Mouse (Mus musculus) G1E (cell line): ENCODE results near the gene Atp11a. TPM values are rescaled to one million over a fixed set of nuclear protein-coding genes. Genes with fewer than 3 reads are reported as not detected.

ENCODE experiments used
- ATAC-seq: 2 replicates; pipeline ENCODE4 v1.8.0; 2016; ENCODE audit warnings: mild to moderate bottlenecking; ENCODE audit not compliant: insufficient number of reproducible peaks, poor library complexity, low FRiP score, severe bottlenecking; ENCODE audit errors: extremely low read depth
- DNase-seq: peaks from one replicate; pipeline ENCODE4 v3.0.0; 2012; ENCODE audit warnings: low spot score
- H3K27me3 ChIP-seq: 2 replicates; pipeline ENCODE4 v1.6.1; 2012; ENCODE audit warnings: mild to moderate bottlenecking, low read length, inconsistent platforms; ENCODE audit not compliant: insufficient read depth
- H3K36me3 ChIP-seq: replicated peaks from 2 replicates; pipeline ENCODE3; 2012; ENCODE audit warnings: mild to moderate bottlenecking, inconsistent platforms
- H3K4me1 ChIP-seq: 2 replicates; pipeline ENCODE4 v1.6.1; 2012; ENCODE audit warnings: low read depth, low read length, inconsistent platforms, mixed read lengths; ENCODE audit not compliant: insufficient read depth
- H3K4me3 ChIP-seq: 2 replicates; pipeline ENCODE4 v1.5.1; 2012; ENCODE audit warnings: low read depth, mild to moderate bottlenecking, inconsistent platforms, low read length, moderate library complexity, mixed read lengths
- H3K9me3 ChIP-seq: replicated peaks from 2 replicates; pipeline ENCODE4 v1.6.1; 2012; ENCODE audit warnings: inconsistent platforms
- CTCF ChIP-seq: IDR thresholded peaks from 2 replicates; pipeline ENCODE4 v1.5.1; 2012; ENCODE audit warnings: low read depth, low read length, inconsistent platforms, mixed read lengths
- GATA1 ChIP-seq: IDR thresholded peaks from 2 replicates; pipeline ENCODE4 v1.6.1; 2012; ENCODE audit warnings: borderline replicate concordance, low read length, inconsistent platforms, mixed read lengths
- GATA2 ChIP-seq: IDR thresholded peaks from 2 replicates; pipeline ENCODE4 v1.6.1; 2012; ENCODE audit warnings: low read depth, low read length, inconsistent platforms, borderline replicate concordance
- POLR2AphosphoS5 ChIP-seq: IDR thresholded peaks from 2 replicates; pipeline ENCODE4 v1.6.1; 2012; ENCODE audit warnings: low read depth, low read length, inconsistent platforms; ENCODE audit not compliant: insufficient replicate concordance
- TAL1 ChIP-seq: conservative IDR thresholded peaks from 2 replicates; pipeline ENCODE4 v1.6.1; 2012; ENCODE audit warnings: low read depth, low read length, inconsistent platforms, mixed read lengths
- polyA plus RNA-seq: library from polyadenylated mRNA; stranded (reverse); fragments of >175 nt; gene quantifications from 2 replicates; pipeline ENCODE4 v1.2.3, GENCODE M21; 2012
- total RNA-seq, 2 experiments: library from RNA; stranded (forward) in 1 of 2; stranded (reverse) in 1 of 2; fragments of 200-1000 nt in 1 of 2; fragments of >200 nt in 1 of 2; fragmentation: Nextera tagmentation in 1 of 2; gene quantifications; 2 replicates each; pipeline ENCODE4 v1.2.3; 2014 to 2017

Gene Atp11a
- total and polyA plus RNA-seq, 3 experiments, result 0.27 TPM; not detected in 2

GRCm38 (mm10) chr8:12825686-12826237, 68.9 kb downstream of the Atp11a start:
- TF ChIP-seq CTCF, result no peak
- TF ChIP-seq TAL1, result no peak
- DNase-seq, result no peak
- H3K36me3 ChIP-seq, result no peaks in the 10 kb centered on the region
- H3K4me1 ChIP-seq, result no peaks in the 10 kb centered on the region
- no peak for ATAC-seq
- H3K27me3 ChIP-seq, result peaks cover 3% of the 10 kb centered on the region; the same call in 1 of the 2 replicates
- H3K4me3 ChIP-seq, result no peak overlapping the region
- no peaks in the 10 kb centered on the region for H3K9me3 ChIP-seq

GRCm38 (mm10) chr8:12827124-12827523, 70.3 kb downstream of the Atp11a start:
- peaks cover 6% of the 10 kb centered on the region; the same call in 1 of the 2 replicates for H3K27me3 ChIP-seq
- no peaks in the 10 kb centered on the region for H3K36me3 ChIP-seq

GRCm38 (mm10) chr8:12828298-12828697, 71.5 kb downstream of the Atp11a start:
- Histone ChIP-seq H3K4me3 (no peak overlapping the region), H3K4me1 (no peaks in the 10 kb centered on the region), H3K9me3 (no peaks in the 10 kb centered on the region), H3K36me3 (no peaks in the 10 kb centered on the region), H3K27me3 (peaks cover 4% of the 10 kb centered on the region; the same call in 1 of the 2 replicates)
- ATAC-seq (no peak), DNase-seq (no peak)
- TF ChIP-seq POLR2AphosphoS5, result no peak
- no peak for TF ChIP-seq TAL1
- no peak for TF ChIP-seq CTCF
- TF ChIP-seq GATA1, result no peak
- no peak for TF ChIP-seq GATA2

More at GRCm38 (mm10) chr8:12827124-12827523, 70.3 kb downstream of the Atp11a start:
- Histone ChIP-seq H3K4me1 (no peaks in the 10 kb centered on the region), H3K9me3 (no peaks in the 10 kb centered on the region), H3K4me3 (no peak overlapping the region)
- TF ChIP-seq GATA2 (no peak), GATA1 (no peak), TAL1 (no peak), CTCF (no peak), POLR2AphosphoS5 (no peak)
- DNase-seq (no peak), ATAC-seq (no peak)

GRCm38 (mm10) chr8:12829381-12829780, 72.6 kb downstream of the Atp11a start:
- Histone ChIP-seq H3K4me1 (no peaks in the 10 kb centered on the region), H3K27me3 (peaks cover 2% of the 10 kb centered on the region; the same call in 1 of the 2 replicates), H3K36me3 (no peaks in the 10 kb centered on the region), H3K9me3 (no peaks in the 10 kb centered on the region), H3K4me3 (no peak overlapping the region)
- TF ChIP-seq GATA2, result no peak
- no peak for TF ChIP-seq POLR2AphosphoS5
- TF ChIP-seq TAL1, result no peak
- no peak for TF ChIP-seq GATA1
- TF ChIP-seq CTCF, result no peak
- DNase-seq, result no peak
- no peak for ATAC-seq

- Histone ChIP-seq H3K4me3 (no peak overlapping the region), H3K4me1 (no peaks in the 10 kb centered on the region), H3K36me3 (no peaks in the 10 kb centered on the region), H3K9me3 (no peaks in the 10 kb centered on the region), H3K27me3 (peaks cover 2% of the 10 kb centered on the region; the same call in 1 of the 2 replicates)
- TF ChIP-seq GATA1 (no peak), GATA2 (no peak), TAL1 (no peak), CTCF (no peak), POLR2AphosphoS5 (no peak)
- no peak for ATAC-seq
- DNase-seq, result no peak
These were observed 75.1 kb downstream of the Atp11a start for GRCm38 (mm10) chr8:12831659-12832589.

- H3K4me1 ChIP-seq, result no peaks in the 10 kb centered on the region
- ATAC-seq (no peak), DNase-seq (no peak)
- H3K4me3 ChIP-seq, result no peak overlapping the region
- no peak for TF ChIP-seq GATA2
- TF ChIP-seq POLR2AphosphoS5, result no peak
- TF ChIP-seq GATA1, result no peak
- no peak for TF ChIP-seq CTCF
- no peak for TF ChIP-seq TAL1
- no peaks in the 10 kb centered on the region for H3K36me3 ChIP-seq
- H3K9me3 ChIP-seq, result no peaks in the 10 kb centered on the region
- H3K27me3 ChIP-seq, result 0 out of 2 replicates have a peak, but pooled peaks cover 2% of the 10 kb centered on the region
These were observed 76.8 kb downstream of the Atp11a start for GRCm38 (mm10) chr8:12833616-12834015.

- Histone ChIP-seq H3K36me3 (no peaks in the 10 kb centered on the region), H3K27me3 (peaks cover 5% of the 10 kb centered on the region; the same call in 1 of the 2 replicates), H3K9me3 (no peaks in the 10 kb centered on the region), H3K4me1 (no peaks in the 10 kb centered on the region), H3K4me3 (no peak overlapping the region)
- DNase-seq, result no peak
- no peak for ATAC-seq
- no peak for TF ChIP-seq TAL1
- no peak for TF ChIP-seq GATA2
- no peak for TF ChIP-seq CTCF
- no peak for TF ChIP-seq POLR2AphosphoS5
- TF ChIP-seq GATA1, result no peak
These were observed 84.0 kb downstream of the Atp11a start for GRCm38 (mm10) chr8:12840834-12841233.
